Mouse (Mus musculus) embryonic facial prominence, embryonic 10.5 days (tissue): Measurements from ENCODE around the gene Ifi202b. TPM values are rescaled to one million over a fixed set of nuclear protein-coding genes. Genes with fewer than 3 reads are reported as not detected.
"Not testable (repeated sequence)": the region's sequence is repeated elsewhere in the genome, so short reads cannot be mapped to it uniquely, and the experiment has no call there.

Experiments
- DNase-seq: peaks from one replicate; pipeline ENCODE4 v3.0.0-alpha.2; 2017; ENCODE audit warnings: low spot score
- H3K27ac ChIP-seq: fragments of 300-500 bp; sonication (generic); replicated peaks from 2 replicates; pipeline ENCODE4 v1.5.1; 2016; ENCODE audit warnings: mild to moderate bottlenecking
- H3K27me3 ChIP-seq: fragments of 300-500 bp; sonication (generic); replicated peaks from 2 replicates; pipeline ENCODE4 v1.6.1; 2016; ENCODE audit warnings: low read depth, mild to moderate bottlenecking; ENCODE audit not compliant: poor library complexity, severe bottlenecking
- H3K36me3 ChIP-seq: fragments of 300-500 bp; sonication (generic); replicated peaks from 2 replicates; pipeline ENCODE4 v1.6.1; 2016; ENCODE audit warnings: mild to moderate bottlenecking, moderate library complexity
- H3K4me1 ChIP-seq: fragments of 300-500 bp; sonication (generic); 2 replicates; pipeline ENCODE4 v1.6.1; 2016
- H3K4me3 ChIP-seq: fragments of 300-500 bp; sonication (generic); 2 replicates; pipeline ENCODE4 v1.5.1; 2016; ENCODE audit warnings: mild to moderate bottlenecking, moderate library complexity
- H3K9me3 ChIP-seq: fragments of 300-500 bp; sonication (generic); 2 replicates; pipeline ENCODE4 v1.6.1; 2016; ENCODE audit warnings: mild to moderate bottlenecking
- WGBS: fragments of 180-500 bp; shearing (Covaris S2); methylation state at CpG from one replicate; pipeline ENCODE4 v1.1.7; 2016; 5-methylcytosine and 5-hydroxymethylcytosine counted together
- polyA plus RNA-seq: library from polyadenylated mRNA; unstranded; fragments of >200 nt; fragmentation: Nextera tagmentation; extraction: Ambion mirVana; gene quantifications from 2 replicates; pipeline ENCODE4 v1.2.1, GENCODE M21; 2016

The Ifi202b gene
- polyA plus RNA-seq, 1 experiment from 2014 or later, result not detected

- no peaks in the 10 kb centered on the region for H3K9me3 ChIP-seq
- H3K27ac ChIP-seq, result no peak overlapping the region
- 89% methylated on average over 1 of the region's 1 CpGs for WGBS
- H3K36me3 ChIP-seq, result no peaks in the 10 kb centered on the region
- no peak for DNase-seq
- H3K27me3 ChIP-seq, result no peaks in the 10 kb centered on the region
- no peak overlapping the region for H3K4me3 ChIP-seq
- no peaks in the 10 kb centered on the region for H3K4me1 ChIP-seq
These were observed 29.0 kb downstream of the Ifi202b start for GRCm38 (mm10) chr1:173953563-173953962.

- H3K36me3 ChIP-seq, H3K4me3 ChIP-seq, H3K27me3 ChIP-seq, H3K27ac ChIP-seq, DNase-seq, H3K4me1 ChIP-seq, H3K9me3 ChIP-seq: not testable (repeated sequence)
- WGBS, result 80% methylated on average over 2 of the region's 2 CpGs
These were observed 33.5 kb downstream of the Ifi202b start for GRCm38 (mm10) chr1:173949044-173949443.

DNA sequence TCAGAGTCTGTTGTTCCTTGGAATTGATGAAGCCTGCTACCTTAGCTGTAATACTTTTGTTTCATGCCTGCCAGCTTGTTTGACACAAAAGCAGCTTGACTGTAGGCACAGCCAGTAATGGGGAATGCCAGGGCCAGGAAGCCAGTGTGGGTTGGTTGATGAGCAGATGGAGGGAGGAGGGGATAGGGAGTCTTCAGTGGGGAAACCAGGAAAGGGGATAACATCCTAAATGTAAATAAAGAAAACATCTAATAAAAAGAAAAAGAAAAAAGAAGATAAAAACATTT is 39.8 kb downstream of the Ifi202b start:
- DNase-seq, H3K36me3 ChIP-seq, H3K9me3 ChIP-seq, H3K27ac ChIP-seq, H3K4me3 ChIP-seq, H3K4me1 ChIP-seq, H3K27me3 ChIP-seq: not testable (repeated sequence)

DNA sequence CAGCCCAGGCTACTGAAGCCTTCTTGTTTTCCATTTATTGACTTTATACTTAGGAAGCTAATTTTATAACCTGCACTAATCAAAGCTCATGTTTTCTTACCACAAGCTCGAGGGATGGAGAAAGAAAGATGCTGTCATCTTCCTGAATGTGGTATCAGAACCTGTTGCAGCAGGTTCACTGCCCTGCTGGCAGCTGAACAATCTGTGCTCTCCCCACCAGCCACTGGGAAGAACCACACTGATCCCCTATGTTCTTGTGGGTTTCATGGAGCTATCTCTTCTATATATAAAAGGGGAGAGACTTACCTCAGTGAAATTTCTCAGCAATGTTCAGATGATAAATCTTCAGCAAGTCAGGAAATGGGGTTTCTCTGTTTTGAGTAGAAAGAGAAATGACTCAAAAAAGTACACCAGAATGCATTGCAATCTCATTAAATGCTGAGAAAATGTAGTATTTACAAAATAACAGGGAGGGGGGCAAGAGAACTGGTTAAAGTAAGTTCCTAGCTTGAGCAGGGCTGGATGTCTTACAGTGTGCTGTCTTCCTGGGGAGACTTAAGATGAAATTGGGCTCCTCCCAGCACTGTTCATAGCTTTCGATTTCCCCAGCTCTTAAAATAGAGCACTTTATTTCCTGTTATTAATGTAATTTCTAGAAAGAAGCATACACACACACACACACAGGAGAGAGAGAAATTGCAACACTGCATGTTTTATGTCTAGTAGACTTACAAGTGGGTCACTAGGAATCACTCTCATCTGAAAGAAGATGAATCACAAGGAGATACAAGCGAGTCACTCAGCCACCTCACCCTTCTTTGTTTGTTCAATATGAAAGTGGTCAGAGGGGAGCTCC is 40.4 kb downstream of the Ifi202b start, which contains the start of the genes Mndal and Ifi203:
Mndal (minus strand) TSS at position 568 of the 856 bp plus-strand sequence.
Ifi203 (minus strand) TSS at position 749 of the 856 bp plus-strand sequence.
- DNase-seq, H3K36me3 ChIP-seq: not testable (repeated sequence)
- 78% methylated on average over 3 of the region's 3 CpGs for WGBS

DNA sequence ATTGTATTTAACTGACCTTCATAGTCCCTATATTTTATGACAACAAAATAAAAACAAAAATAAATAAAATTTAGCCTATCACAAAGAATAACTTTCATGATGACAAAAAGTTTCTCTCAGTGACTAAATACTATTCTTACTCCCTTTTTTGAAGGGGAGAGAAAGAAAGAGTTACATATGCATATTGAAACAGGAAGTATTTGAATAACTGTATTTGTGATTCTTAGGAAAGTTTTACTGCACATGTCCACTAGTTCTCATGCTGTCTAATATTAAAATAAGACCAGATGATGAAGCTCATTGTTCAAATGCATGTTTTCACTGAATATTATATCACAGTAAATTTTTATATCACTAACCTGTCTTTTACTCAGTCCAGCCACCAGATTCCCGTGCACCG is 41.0 kb downstream of the Ifi202b start:
- DNase-seq, H3K27me3 ChIP-seq: not testable (repeated sequence)

More for the DNA sequence above, 40.4 kb downstream of the Ifi202b start, which contains the start of the genes Mndal and Ifi203:
- H3K27me3 ChIP-seq, H3K4me3 ChIP-seq, H3K27ac ChIP-seq, H3K9me3 ChIP-seq, H3K4me1 ChIP-seq: not testable (repeated sequence)

DNA sequence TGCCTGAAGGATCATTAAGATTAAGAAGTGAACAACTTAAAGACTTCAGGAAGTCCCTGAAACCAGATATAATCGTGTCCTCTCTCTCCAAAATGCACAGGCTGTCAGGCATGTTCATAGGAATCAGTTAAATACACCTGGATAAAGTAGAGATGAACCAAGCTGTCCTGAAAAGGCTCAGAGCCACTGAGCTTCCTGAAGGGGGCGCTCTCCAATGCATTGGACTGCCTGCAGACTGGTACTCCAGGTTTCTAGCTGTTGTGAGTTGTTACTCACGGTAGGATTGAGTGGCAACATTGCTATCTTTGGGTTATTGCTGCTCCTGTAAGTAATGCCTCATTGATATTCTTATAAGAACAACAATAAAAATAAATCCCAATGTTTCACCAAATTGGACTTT is 63.3 kb downstream of the Ifi202b start:
- H3K4me1 ChIP-seq, H3K4me3 ChIP-seq, H3K36me3 ChIP-seq, H3K27me3 ChIP-seq, DNase-seq, H3K27ac ChIP-seq, H3K9me3 ChIP-seq: not testable (repeated sequence)
- WGBS, result 60% methylated on average over 3 of the region's 3 CpGs

More for the DNA sequence above, 41.0 kb downstream of the Ifi202b start:
- not testable (repeated sequence) for H3K9me3 ChIP-seq, H3K36me3 ChIP-seq, H3K4me1 ChIP-seq, H3K27ac ChIP-seq, H3K4me3 ChIP-seq
- WGBS, result 87% methylated on average over 2 of the region's 2 CpGs

GRCm38 (mm10) chr1:173914559-173914958 is 68.0 kb downstream of the Ifi202b start:
- Histone ChIP-seq H3K27ac (no peak overlapping the region), H3K27me3 (no peaks in the 10 kb centered on the region), H3K4me3 (no peak overlapping the region), H3K9me3 (no peaks in the 10 kb centered on the region), H3K4me1 (no peaks in the 10 kb centered on the region), H3K36me3 (no peaks in the 10 kb centered on the region)
- DNase-seq, result no peak
- WGBS, result 82% methylated on average over 2 of the region's 2 CpGs

DNA sequence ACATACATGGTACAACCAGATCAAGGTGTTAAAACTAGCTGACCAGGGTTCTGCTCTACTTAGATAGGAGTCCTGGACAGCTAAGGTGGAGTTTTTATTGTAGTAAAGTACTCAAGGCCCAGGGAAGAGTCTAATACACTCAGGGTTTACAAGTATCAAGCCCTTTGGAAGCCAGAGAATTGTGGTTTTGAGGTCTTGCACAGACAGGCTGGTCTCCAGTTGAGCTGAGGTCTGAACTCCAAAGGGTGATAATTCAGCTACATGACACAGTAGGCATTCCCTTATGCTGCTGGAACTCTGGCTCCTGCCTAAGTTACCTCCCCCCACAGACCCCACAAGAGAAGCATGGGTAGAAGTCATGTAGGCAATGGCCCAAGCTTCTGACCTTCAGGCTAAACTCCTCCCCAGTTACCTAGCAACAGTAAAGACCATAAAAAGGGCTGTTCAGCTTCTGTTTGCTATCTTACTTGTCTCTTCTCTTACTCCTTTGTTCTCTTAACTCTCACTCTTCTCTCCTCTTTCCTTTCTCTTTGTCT is 69.2 kb downstream of the Ifi202b start:
- not testable (repeated sequence) for H3K27ac ChIP-seq, H3K9me3 ChIP-seq, H3K4me1 ChIP-seq, H3K4me3 ChIP-seq, H3K27me3 ChIP-seq, DNase-seq, H3K36me3 ChIP-seq

Other genes starting within 250 kb of the Ifi202b start
- 0.06 and 0.21 TPM in 2 replicates for gene Ifi207, start 241.0 kb downstream of the Ifi202b start, polyA plus RNA-seq
- 0.30 and 0.72 TPM in 2 replicates for gene Ifi204, start 215.8 kb downstream of the Ifi202b start, polyA plus RNA-seq
- 0.11 TPM in 1 of 2 replicates, not detected in the other for gene Ifi211, start 69.7 kb downstream of the Ifi202b start, polyA plus RNA-seq
- 0.10 TPM in 1 of 2 replicates, not detected in the other for gene Mndal, start 40.3 kb downstream of the Ifi202b start, polyA plus RNA-seq
- gene Ifi203, start 40.1 kb downstream of the Ifi202b start, polyA plus RNA-seq, result 0.26 TPM in 1 of 2 replicates, not detected in the other
- not detected in 2 replicates for gene Ifi205, start 49.1 kb upstream of the Ifi202b start, polyA plus RNA-seq
- gene Olfr433, start 58.0 kb upstream of the Ifi202b start, polyA plus RNA-seq, result not detected in 2 replicates
- gene Olfr432, start 66.5 kb upstream of the Ifi202b start, polyA plus RNA-seq, result not detected in 2 replicates
- not detected in 2 replicates for gene Olfr430, start 83.9 kb upstream of the Ifi202b start, polyA plus RNA-seq
- gene Olfr429, start 101.6 kb upstream of the Ifi202b start, polyA plus RNA-seq, result not detected in 2 replicates
- not detected in 2 replicates for gene Olfr427, start 114.1 kb upstream of the Ifi202b start, polyA plus RNA-seq
- 0.31 TPM in 1 of 2 replicates, not detected in the other for gene Olfr231, start 138.4 kb upstream of the Ifi202b start, polyA plus RNA-seq
- gene Olfr424, start 148.8 kb upstream of the Ifi202b start, polyA plus RNA-seq, result not detected in 2 replicates
- 0.09 TPM in 1 of 2 replicates, not detected in the other for gene Olfr420, start 172.9 kb upstream of the Ifi202b start, polyA plus RNA-seq
- gene Spta1, start 190.0 kb upstream of the Ifi202b start, polyA plus RNA-seq, result 1.6 TPM in 2 replicates